Mouse (Mus musculus) CD4-positive, CD25-positive, alpha-beta regulatory T cell, adult 2 months (primary cell): ENCODE results near the gene Card6.

Experiments
- DNase-seq: peaks from one replicate; pipeline ENCODE4 v3.0.0-alpha.2; 2012; ENCODE audit warnings: low read depth, low spot score

Card6 gene

GRCm38 (mm10) chr15:5088850-5089608 is 19.3 kb downstream of the Card6 start:
- peak; percentile 43 for DNase-seq

GRCm38 (mm10) chr15:5086162-5086561 is 22.2 kb downstream of the Card6 start:
- peak; percentile 58 for DNase-seq

- no peak for DNase-seq
These were observed 27.1 kb downstream of the Card6 start for GRCm38 (mm10) chr15:5081235-5081634.

- DNase-seq, result peak; percentile 14
These were observed 39.4 kb downstream of the Card6 start for GRCm38 (mm10) chr15:5068801-5069518.

- DNase-seq, result no peak
These were observed 44.7 kb downstream of the Card6 start, which contains the start of gene C7 for GRCm38 (mm10) chr15:5063635-5064034. TSS of gene C7 (minus strand) at chr15:5063740.
